Mouse (Mus musculus) testis, adult 2 months (tissue): ENCODE results near the gene Irf2bpl.

Experiments used
- CTCF ChIP-seq: fragments of 200-500 bp; IDR thresholded peaks from 2 replicates; pipeline ENCODE4 v1.5.1; 2012; ENCODE audit warnings: low read depth, mild to moderate bottlenecking, inconsistent platforms, low read length, moderate library complexity; ENCODE audit not compliant: control insufficient read depth, insufficient read depth, insufficient replicate concordance
- POLR2A ChIP-seq: fragments of 200-500 bp; IDR thresholded peaks from 2 replicates; pipeline ENCODE4 v1.6.1; 2012; ENCODE audit warnings: low read depth, mild to moderate bottlenecking, inconsistent platforms, low read length, moderate library complexity; ENCODE audit not compliant: control insufficient read depth

GRCm38 (mm10) chr12:86834416-86834772, 50.2 kb downstream of the Irf2bpl start:
- TF ChIP-seq POLR2A (no peak), CTCF (no peak)
